Mouse (Mus musculus) forebrain, embryonic 11.5 days (tissue): Measurements from ENCODE around the gene Cdh4. TPM values are rescaled to one million over a fixed set of nuclear protein-coding genes. Genes with fewer than 3 reads are reported as not detected.

Experiments used
- ATAC-seq: fragments of 200-750 bp; cut with Nextera tagmentation; replicated peaks from 2 replicates; pipeline ENCODE4 v1.8.0; 2017; ENCODE audit warnings: moderate TSS enrichment; ENCODE audit not compliant: low FRiP score
- DNase-seq: peaks from one replicate; pipeline ENCODE4 v3.0.0-alpha.2; 2017; ENCODE audit warnings: low spot score
- H3K27ac ChIP-seq: fragments of 300-500 bp; sonication (generic); 2 replicates; pipeline ENCODE4 v1.5.1; 2014; ENCODE audit warnings: low read depth, low read length
- H3K27me3 ChIP-seq: fragments of 300-500 bp; sonication (generic); 2 replicates; pipeline ENCODE4 v1.6.1; 2014; ENCODE audit warnings: mild to moderate bottlenecking, low read length, mixed read lengths; ENCODE audit not compliant: control insufficient read depth, insufficient read depth
- H3K36me3 ChIP-seq: fragments of 300-500 bp; sonication (generic); 2 replicates; pipeline ENCODE4 v1.6.1; 2014; ENCODE audit warnings: mild to moderate bottlenecking, low read length, moderate library complexity, mixed read lengths; ENCODE audit not compliant: control insufficient read depth, insufficient read depth
- H3K4me1 ChIP-seq: fragments of 300-500 bp; sonication (generic); replicated peaks from 2 replicates; pipeline ENCODE4 v1.6.1; 2014; ENCODE audit warnings: low read length, mixed read lengths; ENCODE audit not compliant: control insufficient read depth, insufficient read depth
- H3K4me2 ChIP-seq: fragments of 300-500 bp; sonication (generic); 2 replicates; pipeline ENCODE4 v1.6.1; 2014; ENCODE audit warnings: low read depth, mild to moderate bottlenecking, low read length, moderate library complexity, mixed read lengths; ENCODE audit not compliant: severe bottlenecking
- H3K4me3 ChIP-seq: fragments of 300-500 bp; sonication (generic); 2 replicates; pipeline ENCODE4 v1.5.1; 2014; ENCODE audit warnings: low read depth, low read length
- H3K9ac ChIP-seq: fragments of 300-500 bp; sonication (generic); 2 replicates; pipeline ENCODE4 v1.6.1; 2014; ENCODE audit warnings: low read length
- H3K9me3 ChIP-seq: fragments of 300-500 bp; sonication (generic); 2 replicates; pipeline ENCODE4 v1.6.1; 2016; ENCODE audit warnings: low read length, mixed read lengths; ENCODE audit not compliant: control insufficient read depth
- WGBS: fragments of 180-500 bp; shearing (Covaris S2); extraction: QIAGEN DNeasy Blood & Tissue Kit; methylation state at CpG from one replicate; pipeline ENCODE4 v1.1.7; 2014; 5-methylcytosine and 5-hydroxymethylcytosine counted together
- polyA plus RNA-seq: library from polyadenylated mRNA; unstranded; fragments of >200 nt; fragmentation: Nextera tagmentation; extraction: Ambion mirVana; gene quantifications from 2 replicates; pipeline ENCODE4 v1.2.1, GENCODE M21; 2014

Cdh4 gene
- polyA plus RNA-seq, 1 experiment from 2014 or later = 24.5 TPM

DNA sequence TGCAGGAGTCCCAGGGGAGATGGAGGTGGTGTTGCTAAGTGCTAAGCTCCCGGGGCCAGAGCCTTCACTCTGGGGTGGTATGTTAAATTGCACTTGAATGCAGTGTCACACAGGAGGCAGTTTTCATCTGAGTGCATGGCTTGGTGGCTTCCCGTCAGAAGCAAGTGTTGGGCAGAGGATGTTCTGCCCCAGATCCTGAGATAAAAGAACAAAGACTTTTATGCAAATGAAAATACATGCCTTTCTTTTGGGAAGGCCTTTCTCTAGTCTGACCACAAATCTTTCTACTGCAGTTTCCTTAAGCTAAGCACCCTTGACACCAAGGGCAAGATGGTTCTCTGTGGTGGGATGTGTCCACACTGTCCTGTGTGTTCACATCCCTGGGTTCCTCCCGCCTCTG lies 136.1 kb downstream of the Cdh4 start:
- H3K27me3 ChIP-seq = no peaks in the 10 kb centered on the region; the same call in 1 of the 2 replicates
- H3K36me3 ChIP-seq = no peaks in the 10 kb centered on the region
- ATAC-seq (no peak), DNase-seq (no peak)
- no peaks in the 10 kb centered on the region for H3K9me3 ChIP-seq
- H3K4me2 ChIP-seq = no peak overlapping the region
- no peak overlapping the region for H3K27ac ChIP-seq
- no peak overlapping the region for H3K4me3 ChIP-seq
- H3K4me1 ChIP-seq = 0 out of 2 replicates have a peak, but pooled peaks cover 2% of the 10 kb centered on the region
- WGBS = 82% methylated on average over 3 of the region's 3 CpGs
- no peak overlapping the region for H3K9ac ChIP-seq

DNA sequence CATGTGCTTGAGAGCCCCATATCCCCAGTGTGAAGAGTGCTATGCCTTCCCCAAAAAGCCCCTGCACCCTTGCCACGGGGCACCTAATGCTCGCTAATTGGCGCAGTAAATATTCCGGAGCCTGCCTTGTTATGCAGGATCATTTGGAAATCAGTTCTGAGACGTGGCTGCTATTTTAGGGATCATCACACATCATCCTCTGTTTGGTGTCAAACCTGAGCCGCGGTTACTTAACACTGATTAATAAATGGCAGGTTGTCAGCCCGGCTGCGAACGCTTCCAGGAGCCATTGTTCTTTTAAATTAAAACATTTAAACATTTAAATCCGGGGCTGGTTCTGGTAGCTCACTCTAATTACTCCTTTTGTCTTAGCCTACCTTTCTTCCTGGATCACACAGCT lies 136.6 kb downstream of the Cdh4 start:
- H3K4me2 ChIP-seq = no peak overlapping the region
- no peak overlapping the region for H3K9ac ChIP-seq
- DNase-seq = no peak
- no peak for ATAC-seq
- no peak overlapping the region for H3K27ac ChIP-seq
- no peaks in the 10 kb centered on the region for H3K9me3 ChIP-seq
- 0 out of 2 replicates have a peak, but pooled peaks cover 2% of the 10 kb centered on the region for H3K4me1 ChIP-seq
- H3K36me3 ChIP-seq = no peaks in the 10 kb centered on the region
- 69% methylated on average over 11 of the region's 11 CpGs for WGBS
- H3K4me3 ChIP-seq = no peak overlapping the region
- no peaks in the 10 kb centered on the region; the same call in 1 of the 2 replicates for H3K27me3 ChIP-seq

DNA sequence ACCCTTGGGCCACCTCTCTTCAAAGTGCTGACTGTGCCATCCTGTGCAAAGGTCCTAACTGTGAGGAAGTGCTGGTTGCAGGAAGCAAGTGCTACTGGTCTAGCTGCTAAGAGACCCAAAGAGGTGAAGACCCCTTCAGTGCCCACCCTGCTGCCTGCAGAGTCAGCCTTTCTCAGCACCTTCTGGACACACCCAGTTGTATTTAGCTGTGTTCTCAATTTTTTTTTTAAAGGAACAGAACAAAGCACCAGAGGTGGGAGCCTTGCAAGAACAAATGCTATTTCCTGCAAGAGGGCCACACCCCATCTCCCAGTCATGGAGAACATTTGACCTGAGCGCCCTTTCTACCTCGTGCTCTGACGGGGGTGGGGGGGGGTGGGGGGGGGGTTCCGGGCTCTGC lies 138.2 kb downstream of the Cdh4 start:
- ATAC-seq (no peak), DNase-seq (no peak)
- Histone ChIP-seq H3K27ac (no peak overlapping the region), H3K9me3 (no peaks in the 10 kb centered on the region), H3K36me3 (no peaks in the 10 kb centered on the region), H3K27me3 (no peaks in the 10 kb centered on the region), H3K4me3 (no peak overlapping the region), H3K4me1 (peaks cover 13% of the 10 kb centered on the region; the same call in 1 of the 2 replicates), H3K4me2 (no peak overlapping the region), H3K9ac (no peak overlapping the region)
- 60% methylated on average over 4 of the region's 4 CpGs for WGBS

GRCm38 (mm10) chr2:179581058-179581457 lies 138.8 kb downstream of the Cdh4 start:
- no peaks in the 10 kb centered on the region for H3K36me3 ChIP-seq
- peaks cover 16% of the 10 kb centered on the region; the same call in 1 of the 2 replicates for H3K4me1 ChIP-seq
- no peaks in the 10 kb centered on the region for H3K9me3 ChIP-seq
- H3K27ac ChIP-seq = no peak overlapping the region
- H3K4me3 ChIP-seq = no peak overlapping the region
- no peaks in the 10 kb centered on the region for H3K27me3 ChIP-seq
- ATAC-seq = no peak
- H3K9ac ChIP-seq = no peak overlapping the region
- 86% methylated on average over 5 of the region's 5 CpGs for WGBS
- no peak for DNase-seq
- no peak overlapping the region for H3K4me2 ChIP-seq

DNA sequence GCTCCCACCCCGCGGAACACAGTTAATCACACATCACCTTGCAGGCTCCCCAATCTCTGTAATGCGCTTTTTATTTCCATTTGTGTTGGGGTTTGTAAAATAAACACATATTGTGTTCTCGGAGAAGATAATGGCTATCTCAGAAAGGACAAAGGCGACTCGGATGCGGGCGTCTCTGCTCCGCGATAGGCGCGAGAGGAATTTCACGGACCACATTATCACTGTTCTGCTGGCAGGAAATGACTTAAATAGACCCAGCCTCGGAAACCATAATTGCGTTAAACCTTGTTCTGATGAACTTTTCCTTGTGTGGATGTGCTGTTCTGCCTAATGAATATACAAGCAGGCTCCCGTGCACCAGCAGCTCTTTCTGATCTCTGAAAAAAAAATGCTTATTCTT lies 140.7 kb downstream of the Cdh4 start:
- Histone ChIP-seq H3K9me3 (no peaks in the 10 kb centered on the region), H3K36me3 (no peaks in the 10 kb centered on the region), H3K27ac (no peak overlapping the region), H3K27me3 (no peaks in the 10 kb centered on the region), H3K4me3 (no peak overlapping the region), H3K9ac (no peak overlapping the region), H3K4me1 (peaks cover 18% of the 10 kb centered on the region; the same call in 1 of the 2 replicates), H3K4me2 (no peak overlapping the region)
- WGBS = 79% methylated on average over 16 of the region's 16 CpGs
- DNase-seq (no peak), ATAC-seq (no peak)

- Histone ChIP-seq H3K4me2 (no peak overlapping the region), H3K4me1 (peaks cover 18% of the 10 kb centered on the region; the same call in 1 of the 2 replicates), H3K4me3 (no peak overlapping the region), H3K9me3 (no peaks in the 10 kb centered on the region), H3K9ac (no peak overlapping the region), H3K27ac (no peak overlapping the region), H3K36me3 (no peaks in the 10 kb centered on the region), H3K27me3 (no peaks in the 10 kb centered on the region)
- ATAC-seq (no peak; the same call in 1 of the 2 replicates), DNase-seq (no peak)
- WGBS = 39% methylated on average over 13 of the region's 13 CpGs
Observed at GRCm38 (mm10) chr2:179584672-179585071, 142.4 kb downstream of the Cdh4 start.

- DNase-seq = no peak
- H3K4me2 ChIP-seq = no peak overlapping the region
- no peak for ATAC-seq
- H3K4me3 ChIP-seq = no peak overlapping the region
- no peaks in the 10 kb centered on the region for H3K36me3 ChIP-seq
- 80% methylated on average over 11 of the region's 11 CpGs for WGBS
- H3K4me1 ChIP-seq = peaks cover 23% of the 10 kb centered on the region; the same call in 1 of the 2 replicates
- H3K27me3 ChIP-seq = no peaks in the 10 kb centered on the region
- H3K9ac ChIP-seq = no peak overlapping the region; the same call in 1 of the 2 replicates
- no peaks in the 10 kb centered on the region for H3K9me3 ChIP-seq
- H3K27ac ChIP-seq = no peak overlapping the region
Observed at GRCm38 (mm10) chr2:179586436-179586835, 144.2 kb downstream of the Cdh4 start.

DNA sequence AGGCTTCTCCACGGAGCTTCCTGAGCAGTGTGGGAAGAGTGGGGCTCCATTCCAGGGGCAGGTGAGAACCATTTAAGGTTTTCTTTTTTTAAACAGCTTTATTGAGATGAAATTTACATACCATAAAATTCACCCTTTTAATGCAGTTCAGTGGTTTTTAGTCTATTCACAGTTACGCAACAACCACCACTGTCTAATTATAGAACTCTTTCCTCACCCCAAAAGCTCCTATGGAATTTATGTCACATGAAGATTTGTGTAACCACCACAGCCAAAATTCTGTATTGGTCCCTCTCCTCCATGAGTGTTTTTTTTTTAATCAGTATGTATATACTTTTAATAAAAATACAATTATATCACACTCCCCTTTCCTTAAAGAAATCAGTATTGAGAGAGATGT lies 144.8 kb downstream of the Cdh4 start:
- H3K4me2 ChIP-seq = no peak overlapping the region
- 86% methylated on average over 2 of the region's 2 CpGs for WGBS
- H3K27me3 ChIP-seq = no peaks in the 10 kb centered on the region
- no peak for DNase-seq
- H3K27ac ChIP-seq = no peak overlapping the region
- ATAC-seq = no peak
- peaks cover 24% of the 10 kb centered on the region; the same call in 1 of the 2 replicates for H3K4me1 ChIP-seq
- no peaks in the 10 kb centered on the region for H3K36me3 ChIP-seq
- no peak overlapping the region for H3K9ac ChIP-seq
- H3K4me3 ChIP-seq = no peak overlapping the region
- H3K9me3 ChIP-seq = no peaks in the 10 kb centered on the region

- WGBS = 27% methylated on average over 5 of the region's 5 CpGs
- peak; percentile 32 for ATAC-seq
- Histone ChIP-seq H3K4me2 (no peak overlapping the region), H3K36me3 (no peaks in the 10 kb centered on the region), H3K9me3 (no peaks in the 10 kb centered on the region), H3K4me3 (no peak overlapping the region), H3K9ac (no peak overlapping the region), H3K27ac (no peak overlapping the region), H3K4me1 (peaks cover 6% of the 10 kb centered on the region; the same call in 1 of the 2 replicates), H3K27me3 (no peaks in the 10 kb centered on the region)
- no peak for DNase-seq
Observed at GRCm38 (mm10) chr2:179591661-179592060, 149.4 kb downstream of the Cdh4 start.
